13 mouse cellular contexts compared by ENCODE assay signal in the genomic region with DNA sequence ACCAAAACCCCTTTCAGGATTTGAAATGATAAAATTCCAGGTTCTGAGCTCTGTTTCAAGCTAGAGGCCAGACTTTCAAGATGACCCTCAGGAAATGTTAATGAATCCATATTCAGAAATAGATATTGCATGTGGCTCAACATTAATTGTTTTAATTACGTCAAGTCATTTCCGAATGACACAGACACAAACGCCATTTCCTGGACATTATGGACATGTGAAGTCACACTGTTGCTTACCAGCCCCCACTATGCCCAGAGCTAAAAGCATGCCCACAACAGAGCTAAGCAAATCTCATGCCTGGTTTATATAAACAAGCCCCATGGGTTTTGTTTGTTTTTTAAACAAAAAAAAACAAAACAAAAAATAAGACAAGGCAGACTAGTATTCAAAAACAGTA.
"Had no signal": no experiment of that assay in that cellular context is flagged by ENCODE, and none has a peak within 500 bp of the region (broad histone marks: within the 10 kb centered on the region; RNA-seq: fewer than 3 reads in every experiment).

No protein-coding gene starts in this region.

- ATAC-seq: intestine, postnatal 0 days had no signal

- H3K9ac ChIP-seq: liver, embryonic 13.5 days; midbrain, embryonic 12.5 days had no signal

- H3K27me3 ChIP-seq: megakaryocyte, embryonic 14.5 days; midbrain, embryonic 12.5 days had no signal

- H3K4me3 ChIP-seq: left cerebral cortex, adult 2 months; liver, embryonic 13.5 days; midbrain, embryonic 12.5 days had no signal

- DNase-seq: kidney, adult 2 months; kidney, postnatal 25 days; layer of hippocampus, postnatal 36 days; liver, embryonic 13.5 days; lung, adult 2 months; thymus, adult 18-20 months; thymus, postnatal 14 days; thymus, postnatal 4 days had no signal

- H3K27ac ChIP-seq: kidney, postnatal 0 days; left cerebral cortex, adult 2 months; liver, embryonic 13.5 days; midbrain, embryonic 12.5 days had no signal

- H3K4me2 ChIP-seq: liver, embryonic 13.5 days; midbrain, embryonic 12.5 days had no signal

- H3K36me3 ChIP-seq: liver, embryonic 13.5 days; midbrain, embryonic 12.5 days had no signal

- H3K9me3 ChIP-seq: liver, embryonic 13.5 days; megakaryocyte, embryonic 14.5 days; midbrain, embryonic 12.5 days had no signal
